Mouse (Mus musculus) bone marrow, adult 2 months (tissue): ENCODE measurements at regions not wholly inside any gene's neighbourhood (a gene's known extent, or its start where the extent isn't known, plus 50 kb on each side); places are given as distances from the start of the nearest gene placed in this dataset.

Experiments used
- H3K27ac ChIP-seq: fragments of 200-500 bp; 2 replicates; pipeline ENCODE4 v1.5.1; 2012; ENCODE audit warnings: low read depth, mild to moderate bottlenecking, control low read depth, inconsistent platforms, low read length; ENCODE audit not compliant: control insufficient read depth, poor library complexity, insufficient read depth
- H3K4me1 ChIP-seq: fragments of 200-500 bp; 2 replicates; pipeline ENCODE4 v1.6.1; 2011; ENCODE audit warnings: low read length; ENCODE audit not compliant: control insufficient read depth, insufficient read depth
- H3K4me3 ChIP-seq: fragments of 200-500 bp; replicated peaks from 2 replicates; pipeline ENCODE3; 2011; ENCODE audit warnings: mild to moderate bottlenecking, low read depth, low read length, control low read depth; ENCODE audit not compliant: control insufficient read depth
- CTCF ChIP-seq: fragments of 200-500 bp; IDR thresholded peaks from 2 replicates; pipeline ENCODE4 v1.5.1; 2011; ENCODE audit warnings: low read length, control low read depth; ENCODE audit not compliant: control insufficient read depth, insufficient read depth
- POLR2A ChIP-seq: fragments of 200-500 bp; IDR thresholded peaks from 2 replicates; pipeline ENCODE4 v1.6.1; 2011; ENCODE audit warnings: low read depth, mild to moderate bottlenecking, control low read depth, low read length, borderline replicate concordance; ENCODE audit not compliant: control insufficient read depth
- WGBS: fragments of 180-500 bp; shearing (Covaris S2); methylation state at CpG from one replicate; pipeline ENCODE4 v1.1.7; 2018; 5-methylcytosine and 5-hydroxymethylcytosine counted together

- TF ChIP-seq CTCF (no peak), POLR2A (no peak)
Measured at GRCm38 (mm10) chr15:96521125-96521455, 60.4 kb upstream of the Scaf11 start.

GRCm38 (mm10) chr15:96520412-96521124 lies 59.9 kb upstream of the Scaf11 start:
- WGBS, result 59% methylated on average over 18 of the region's 18 CpGs
- Histone ChIP-seq H3K4me3 (no peak overlapping the region), H3K27ac (no peak overlapping the region), H3K4me1 (no peaks in the 10 kb centered on the region)
- peak; percentile 81 for TF ChIP-seq CTCF
- no peak for TF ChIP-seq POLR2A

More at GRCm38 (mm10) chr15:96521125-96521455, 60.4 kb upstream of the Scaf11 start:
- no peak overlapping the region for H3K27ac ChIP-seq
- H3K4me1 ChIP-seq, result no peaks in the 10 kb centered on the region
- 81% methylated on average over 7 of the region's 7 CpGs for WGBS
- H3K4me3 ChIP-seq, result no peak overlapping the region

DNA sequence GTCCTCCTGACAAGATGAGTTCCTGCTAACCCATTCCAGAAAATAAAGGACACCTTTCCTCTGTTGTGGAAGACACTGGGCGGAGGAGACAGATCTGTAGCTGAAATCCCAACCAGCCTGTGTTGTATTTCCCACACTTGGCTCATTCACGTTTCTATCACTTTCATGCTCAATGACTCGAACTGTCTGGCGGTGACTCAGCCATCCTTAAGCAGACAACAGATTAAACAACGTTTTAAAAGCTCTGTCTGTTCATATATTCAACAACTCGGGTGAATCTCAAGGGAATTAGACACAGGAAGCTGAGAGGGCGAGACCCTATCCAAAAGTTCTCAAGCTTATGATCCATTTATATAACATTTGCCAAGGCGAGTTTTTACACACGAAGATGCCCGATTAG lies 57.5 kb upstream of the Scaf11 start:
- Histone ChIP-seq H3K4me3 (no peak overlapping the region), H3K4me1 (no peaks in the 10 kb centered on the region; the same call in 1 of the 2 replicates), H3K27ac (no peak overlapping the region)
- 58% methylated on average over 10 of the region's 10 CpGs for WGBS
- TF ChIP-seq POLR2A, result no peak
- TF ChIP-seq CTCF, result no peak

DNA sequence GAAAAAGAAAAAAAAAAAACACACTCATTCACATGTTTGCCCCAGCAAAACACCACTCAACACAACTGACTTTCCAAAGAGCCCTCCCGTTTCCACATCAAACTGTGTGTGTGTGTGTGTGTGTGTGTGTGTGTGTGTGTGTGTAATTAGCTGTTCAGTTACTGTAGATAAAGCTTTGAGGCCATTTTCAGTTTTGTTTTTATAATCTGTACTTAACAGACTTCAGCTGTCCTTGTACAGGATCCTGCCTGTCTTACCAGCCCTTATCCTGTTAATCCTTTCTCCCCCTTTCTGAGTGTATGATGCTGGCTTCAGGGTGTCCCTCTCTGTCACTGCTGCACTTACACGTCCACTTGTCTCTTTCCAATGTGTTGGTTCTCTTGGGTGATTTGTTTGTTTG lies 55.0 kb upstream of the Scaf11 start:
- Histone ChIP-seq H3K4me1 (no peaks in the 10 kb centered on the region; the same call in 1 of the 2 replicates), H3K27ac (no peak overlapping the region), H3K4me3 (no peak overlapping the region)
- TF ChIP-seq POLR2A (no peak), CTCF (no peak)
- WGBS, result 39% methylated on average over 2 of the region's 2 CpGs

- WGBS, result 8% methylated on average over 1 of the region's 1 CpGs
- no peaks in the 10 kb centered on the region; the same call in 1 of the 2 replicates for H3K4me1 ChIP-seq
Measured at GRCm38 (mm10) chr15:96512636-96513035, 52.0 kb upstream of the Scaf11 start.

More at GRCm38 (mm10) chr15:96512636-96513035, 52.0 kb upstream of the Scaf11 start:
- H3K4me3 ChIP-seq, result no peak overlapping the region
- H3K27ac ChIP-seq, result no peak overlapping the region
- no peak for TF ChIP-seq POLR2A
- TF ChIP-seq CTCF, result no peak
